Mouse (Mus musculus) megakaryocyte, embryonic 14.5 days (primary cell): ENCODE measurements around the gene Slbp. TPM values are rescaled to one million over a fixed set of nuclear protein-coding genes. Genes with fewer than 3 reads are reported as not detected.

Experiments
- H3K27me3 ChIP-seq: replicated peaks from 2 replicates; pipeline ENCODE3; 2012; ENCODE audit warnings: inconsistent platforms
- H3K36me3 ChIP-seq: replicated peaks from 2 replicates; pipeline ENCODE3; 2012; ENCODE audit warnings: low read length, inconsistent platforms, mixed read lengths
- H3K4me1 ChIP-seq: 2 replicates; pipeline ENCODE4 v1.6.1; 2012; ENCODE audit warnings: inconsistent platforms
- H3K4me3 ChIP-seq: replicated peaks from 2 replicates; pipeline ENCODE3; 2012; ENCODE audit warnings: moderate library complexity, mild to moderate bottlenecking, inconsistent platforms
- H3K9me3 ChIP-seq: 2 replicates; pipeline ENCODE4 v1.6.1; 2012; ENCODE audit warnings: inconsistent platforms
- FLI1 ChIP-seq: IDR thresholded peaks from 2 replicates; pipeline ENCODE4 v1.6.1; 2012; ENCODE audit warnings: low read length, inconsistent platforms, mixed read lengths
- GATA1 ChIP-seq: IDR thresholded peaks from 3 replicates; pipeline ENCODE4 v1.6.1; 2012; ENCODE audit warnings: mixed read lengths, low read length, inconsistent platforms, borderline replicate concordance
- polyA plus RNA-seq: library from polyadenylated mRNA; stranded (reverse); fragments of >175 nt; gene quantifications from 2 replicates; pipeline ENCODE4 v1.2.3, GENCODE M21; 2012; ENCODE audit warnings: low replicate concordance; ENCODE audit not compliant: insufficient read depth

Slbp gene
- polyA plus RNA-seq, 1 experiment: 43.9 TPM

GRCm38 (mm10) chr5:33657251-33657786 is 4.9 kb upstream of the Slbp start:
- H3K36me3 ChIP-seq: peaks cover 53% of the 10 kb centered on the region
- H3K4me1 ChIP-seq: peaks cover 75% of the 10 kb centered on the region

GRCm38 (mm10) chr5:33656739-33657138 is 4.4 kb upstream of the Slbp start:
- H3K36me3 ChIP-seq: peaks cover 47% of the 10 kb centered on the region
- H3K4me1 ChIP-seq: peaks cover 75% of the 10 kb centered on the region
- no peaks in the 10 kb centered on the region for H3K9me3 ChIP-seq
- H3K4me3 ChIP-seq: peak overlapping the region; percentile 100
- TF ChIP-seq GATA1: no peak
- TF ChIP-seq FLI1: no peak
- no peaks in the 10 kb centered on the region for H3K27me3 ChIP-seq

More at GRCm38 (mm10) chr5:33657251-33657786, 4.9 kb upstream of the Slbp start:
- Histone ChIP-seq H3K9me3 (no peaks in the 10 kb centered on the region), H3K4me3 (peak overlapping the region; percentile 100), H3K27me3 (no peaks in the 10 kb centered on the region)
- TF ChIP-seq GATA1: no peak
- no peak for TF ChIP-seq FLI1

GRCm38 (mm10) chr5:33655251-33655840 is 3.0 kb upstream of the Slbp start:
- no peaks in the 10 kb centered on the region for H3K27me3 ChIP-seq
- H3K4me3 ChIP-seq: peak overlapping the region; percentile 34
- H3K9me3 ChIP-seq: no peaks in the 10 kb centered on the region
- peaks cover 33% of the 10 kb centered on the region for H3K36me3 ChIP-seq
- peaks cover 74% of the 10 kb centered on the region for H3K4me1 ChIP-seq
- TF ChIP-seq GATA1 (no peak), FLI1 (no peak)

GRCm38 (mm10) chr5:33654424-33654823 is 2.0 kb upstream of the Slbp start:
- Histone ChIP-seq H3K9me3 (no peaks in the 10 kb centered on the region), H3K27me3 (no peaks in the 10 kb centered on the region), H3K4me3 (peak overlapping the region; percentile 18), H3K4me1 (peaks cover 74% of the 10 kb centered on the region), H3K36me3 (peaks cover 38% of the 10 kb centered on the region)
- TF ChIP-seq GATA1 (no peak), FLI1 (no peak)

GRCm38 (mm10) chr5:33652783-33653173 is 404 bp upstream of the Slbp start:
- peaks cover 70% of the 10 kb centered on the region for H3K4me1 ChIP-seq
- H3K36me3 ChIP-seq: peaks cover 51% of the 10 kb centered on the region
- H3K27me3 ChIP-seq: no peaks in the 10 kb centered on the region
- peak overlapping the region; percentile 96 for H3K4me3 ChIP-seq
- TF ChIP-seq GATA1 (no peak), FLI1 (no peak)
- no peaks in the 10 kb centered on the region for H3K9me3 ChIP-seq

DNA sequence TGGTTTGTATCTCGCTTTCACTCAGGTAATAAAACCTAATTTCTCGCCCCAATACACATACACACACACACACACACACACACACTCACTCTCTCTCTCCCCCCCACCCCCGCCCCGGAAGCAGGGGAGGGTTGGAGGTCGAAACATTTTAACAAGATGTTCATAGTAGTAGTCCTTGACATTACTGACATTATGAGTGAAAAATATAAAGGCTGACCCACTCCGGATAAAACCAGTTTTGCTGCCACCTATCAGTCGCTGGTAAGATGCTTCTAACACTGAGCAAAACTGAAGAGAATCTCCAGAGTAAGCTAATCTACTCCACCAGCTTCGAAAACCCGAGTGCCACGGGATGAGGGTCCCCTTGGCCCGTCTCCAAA is 843 bp downstream of the Slbp start:
- H3K4me1 ChIP-seq: peaks cover 71% of the 10 kb centered on the region
- peaks cover 63% of the 10 kb centered on the region for H3K36me3 ChIP-seq

GRCm38 (mm10) chr5:33651017-33651416 is 1.4 kb downstream of the Slbp start:
- Histone ChIP-seq H3K4me3 (peak overlapping the region; percentile 96), H3K4me1 (peaks cover 71% of the 10 kb centered on the region), H3K9me3 (no peaks in the 10 kb centered on the region), H3K27me3 (no peaks in the 10 kb centered on the region), H3K36me3 (peaks cover 68% of the 10 kb centered on the region)
- no peak for TF ChIP-seq GATA1
- no peak for TF ChIP-seq FLI1

More for the DNA sequence above, 843 bp downstream of the Slbp start:
- Histone ChIP-seq H3K9me3 (no peaks in the 10 kb centered on the region), H3K27me3 (no peaks in the 10 kb centered on the region), H3K4me3 (peak overlapping the region; percentile 96)
- TF ChIP-seq FLI1 (no peak), GATA1 (no peak)

GRCm38 (mm10) chr5:33640652-33641051 is 11.7 kb downstream of the Slbp start:
- peaks cover 15% of the 10 kb centered on the region; the same call in 1 of the 2 replicates for H3K4me1 ChIP-seq
- no peak overlapping the region for H3K4me3 ChIP-seq
- no peak for TF ChIP-seq FLI1
- no peak for TF ChIP-seq GATA1
- no peaks in the 10 kb centered on the region for H3K9me3 ChIP-seq
- peaks cover 89% of the 10 kb centered on the region for H3K36me3 ChIP-seq
- H3K27me3 ChIP-seq: no peaks in the 10 kb centered on the region

DNA sequence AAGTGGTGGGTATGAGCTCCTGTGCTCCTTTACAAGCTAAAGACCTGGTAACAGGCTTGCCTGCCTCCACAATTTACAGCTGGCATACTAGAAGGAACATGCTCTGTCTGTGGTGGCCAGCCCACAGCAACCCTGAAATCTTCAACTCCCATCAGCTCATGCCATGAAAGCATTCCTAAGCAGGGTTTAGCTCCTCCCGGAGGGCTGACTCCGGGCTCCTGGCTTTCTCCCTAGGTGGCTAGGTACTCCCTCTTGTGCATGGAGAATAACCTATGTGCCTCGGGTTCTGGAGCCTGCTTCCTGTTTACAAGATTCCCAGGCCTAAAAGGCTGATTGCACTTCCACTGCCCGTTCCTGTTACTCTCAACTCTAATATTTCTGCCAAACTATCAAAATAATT is 13.5 kb downstream of the Slbp start:
- peaks cover 80% of the 10 kb centered on the region for H3K36me3 ChIP-seq

GRCm38 (mm10) chr5:33637606-33638350 is 14.6 kb downstream of the Slbp start:
- Histone ChIP-seq H3K36me3 (peaks cover 69% of the 10 kb centered on the region), H3K27me3 (no peaks in the 10 kb centered on the region), H3K9me3 (no peaks in the 10 kb centered on the region), H3K4me1 (peaks cover 24% of the 10 kb centered on the region; the same call in 1 of the 2 replicates), H3K4me3 (no peak overlapping the region)
- TF ChIP-seq FLI1 (no peak), GATA1 (no peak)

More for the DNA sequence above, 13.5 kb downstream of the Slbp start:
- H3K27me3 ChIP-seq: no peaks in the 10 kb centered on the region
- no peaks in the 10 kb centered on the region for H3K9me3 ChIP-seq
- peaks cover 24% of the 10 kb centered on the region; the same call in 1 of the 2 replicates for H3K4me1 ChIP-seq
- no peak overlapping the region for H3K4me3 ChIP-seq
- TF ChIP-seq GATA1: no peak
- no peak for TF ChIP-seq FLI1
